23 mouse cellular contexts compared by ENCODE assay signal in genomic region chr13:15618051-15618692, GRCm38 (mm10).
DNase-seq lines count a peak whose midpoint lies in the region; ATAC-seq and TF ChIP-seq lines count a peak whose summit lies in the region.
"Had no signal": no experiment of that assay in that cellular context is flagged by ENCODE, and none has a peak within 500 bp of the region (broad histone marks: within the 10 kb centered on the region; RNA-seq: fewer than 3 reads in every experiment).

No protein-coding gene starts in this region.

- TF ChIP-seq EP300 in liver, postnatal 0 days (IDR thresholded peaks at IDR 0.05; ENCODE audit: low read depth): no peak

- H3K4me1 ChIP-seq in hindbrain, embryonic 10.5 days (replicated peaks): peaks cover 78% of the 10 kb centered on the region
- H3K4me1 ChIP-seq in hindbrain, postnatal 0 days (ENCODE audit: insufficient read depth, low read length): 0 out of 2 replicates have a peak, but pooled peaks cover 5% of the 10 kb centered on the region
- peaks cover 49% of the 10 kb centered on the region for H3K4me1 ChIP-seq in midbrain, embryonic 11.5 days (ENCODE audit: control insufficient read depth, insufficient read depth, low read length)
- peaks cover 4% of the 10 kb centered on the region for H3K4me1 ChIP-seq in midbrain, postnatal 0 days (ENCODE audit: insufficient read depth, low read length)
- peaks cover 36% of the 10 kb centered on the region for H3K4me1 ChIP-seq in forebrain, embryonic 14.5 days (ENCODE audit: control insufficient read depth, insufficient read depth, low read length)
- H3K4me1 ChIP-seq in liver, postnatal 0 days (ENCODE audit: insufficient read depth): no peaks in the 10 kb centered on the region
- H3K4me1 ChIP-seq: intestine, embryonic 15.5 days; stomach, embryonic 15.5 days had no signal

- H3K36me3 ChIP-seq in hindbrain, embryonic 10.5 days: 0 out of 2 replicates have a peak, but pooled peaks cover 3% of the 10 kb centered on the region
- H3K36me3 ChIP-seq in hindbrain, postnatal 0 days (ENCODE audit: insufficient read depth, low read length): no peaks in the 10 kb centered on the region
- H3K36me3 ChIP-seq in midbrain, embryonic 11.5 days (ENCODE audit: control insufficient read depth, insufficient read depth, low read length): no peaks in the 10 kb centered on the region
- no peaks in the 10 kb centered on the region for H3K36me3 ChIP-seq in midbrain, postnatal 0 days (ENCODE audit: insufficient read depth, low read length)
- 0 out of 2 replicates have a peak, but pooled peaks cover 2% of the 10 kb centered on the region for H3K36me3 ChIP-seq in forebrain, embryonic 14.5 days (ENCODE audit: control insufficient read depth, insufficient read depth, low read length)
- no peaks in the 10 kb centered on the region for H3K36me3 ChIP-seq in liver, postnatal 0 days (replicated peaks; ENCODE audit: insufficient read depth, low read length)
- H3K36me3 ChIP-seq: intestine, embryonic 15.5 days; stomach, embryonic 15.5 days had no signal

- no peak for ATAC-seq in hindbrain, postnatal 0 days
- peak; percentile 53 for ATAC-seq in midbrain, embryonic 11.5 days (ENCODE audit: low FRiP score)
- ATAC-seq in midbrain, postnatal 0 days (ENCODE audit: low FRiP score): no peak
- peak; percentile 24; the same call in 1 of the 2 replicates for ATAC-seq in forebrain, embryonic 14.5 days
- ATAC-seq in liver, postnatal 0 days: no peak
- ATAC-seq: hindbrain, embryonic 16.5 days; intestine, embryonic 15.5 days had no signal

- no peak overlapping the region for H3K4me3 ChIP-seq in hindbrain, embryonic 10.5 days
- H3K4me3 ChIP-seq in hindbrain, postnatal 0 days (ENCODE audit: low read length): no peak overlapping the region
- H3K4me3 ChIP-seq in midbrain, embryonic 11.5 days (ENCODE audit: low read depth, low read length): no peak overlapping the region
- H3K4me3 ChIP-seq in midbrain, postnatal 0 days (ENCODE audit: low read depth, low read length): no peak overlapping the region
- no peak overlapping the region for H3K4me3 ChIP-seq in forebrain, embryonic 14.5 days (ENCODE audit: low read depth, low read length)
- no peak overlapping the region for H3K4me3 ChIP-seq in liver, postnatal 0 days (ENCODE audit: low read depth, low read length)
- H3K4me3 ChIP-seq: intestine, embryonic 15.5 days; limb, embryonic 13.5 days; stomach, embryonic 15.5 days had no signal

- H3K9ac ChIP-seq in hindbrain, postnatal 0 days (replicated peaks; ENCODE audit: low read length): no peak overlapping the region
- H3K9ac ChIP-seq in midbrain, embryonic 11.5 days (ENCODE audit: low read length): no peak overlapping the region
- no peak overlapping the region for H3K9ac ChIP-seq in midbrain, postnatal 0 days (replicated peaks; ENCODE audit: low read length, poor library complexity, severe bottlenecking)
- H3K9ac ChIP-seq in forebrain, embryonic 14.5 days (ENCODE audit: low read length): no peak overlapping the region
- no peak overlapping the region for H3K9ac ChIP-seq in liver, postnatal 0 days (replicated peaks)
- H3K9ac ChIP-seq: intestine, embryonic 15.5 days; limb, embryonic 13.5 days; stomach, embryonic 15.5 days had no signal

- no peaks in the 10 kb centered on the region for H3K9me3 ChIP-seq in hindbrain, embryonic 10.5 days
- no peaks in the 10 kb centered on the region for H3K9me3 ChIP-seq in hindbrain, postnatal 0 days (ENCODE audit: low read length)
- no peaks in the 10 kb centered on the region for H3K9me3 ChIP-seq in midbrain, embryonic 11.5 days (ENCODE audit: control insufficient read depth, low read length)
- no peaks in the 10 kb centered on the region for H3K9me3 ChIP-seq in midbrain, postnatal 0 days (ENCODE audit: low read length)
- no peaks in the 10 kb centered on the region for H3K9me3 ChIP-seq in forebrain, embryonic 14.5 days (replicated peaks; ENCODE audit: control insufficient read depth, low read length)
- H3K9me3 ChIP-seq in liver, postnatal 0 days (ENCODE audit: low read length): no peaks in the 10 kb centered on the region
- H3K9me3 ChIP-seq: intestine, embryonic 15.5 days; limb, embryonic 13.5 days; stomach, embryonic 15.5 days had no signal

- no peak overlapping the region for H3K4me2 ChIP-seq in hindbrain, postnatal 0 days (ENCODE audit: low read depth, low read length)
- H3K4me2 ChIP-seq in midbrain, embryonic 11.5 days: no peak overlapping the region
- no peak overlapping the region for H3K4me2 ChIP-seq in midbrain, postnatal 0 days (ENCODE audit: low read depth, low read length, poor library complexity, severe bottlenecking)
- H3K4me2 ChIP-seq in forebrain, embryonic 14.5 days (ENCODE audit: low read length): no peak overlapping the region
- no peak overlapping the region for H3K4me2 ChIP-seq in liver, postnatal 0 days (ENCODE audit: low read depth, low read length)
- H3K4me2 ChIP-seq: intestine, embryonic 15.5 days; limb, embryonic 13.5 days; liver, embryonic 11.5 days; stomach, embryonic 15.5 days had no signal

- H3K27me3 ChIP-seq in hindbrain, embryonic 10.5 days (ENCODE audit: insufficient read depth, poor library complexity, severe bottlenecking): 0 out of 2 replicates have a peak, but pooled peaks cover 7% of the 10 kb centered on the region
- H3K27me3 ChIP-seq in hindbrain, postnatal 0 days (ENCODE audit: insufficient read depth, low read length): no peaks in the 10 kb centered on the region
- H3K27me3 ChIP-seq in midbrain, embryonic 11.5 days (ENCODE audit: control insufficient read depth, insufficient read depth, low read length): peaks cover 6% of the 10 kb centered on the region
- no peaks in the 10 kb centered on the region for H3K27me3 ChIP-seq in midbrain, postnatal 0 days (ENCODE audit: insufficient read depth, low read length)
- no peaks in the 10 kb centered on the region for H3K27me3 ChIP-seq in forebrain, embryonic 14.5 days (replicated peaks; ENCODE audit: control insufficient read depth, insufficient read depth, low read length)
- no peaks in the 10 kb centered on the region for H3K27me3 ChIP-seq in liver, postnatal 0 days (ENCODE audit: insufficient read depth, low read length)
- H3K27me3 ChIP-seq: intestine, embryonic 15.5 days; limb, embryonic 13.5 days; stomach, embryonic 15.5 days had no signal

- TF ChIP-seq CTCF in hindbrain, postnatal 0 days (IDR thresholded peaks at IDR 0.05; ENCODE audit: low read depth): no peak
- no peak for TF ChIP-seq CTCF in midbrain, postnatal 0 days (IDR thresholded peaks at IDR 0.05)
- TF ChIP-seq CTCF in liver, postnatal 0 days (IDR thresholded peaks at IDR 0.05; ENCODE audit: low read depth): no peak

- peak overlapping the region; percentile 66; the same call in 1 of the 2 replicates for H3K27ac ChIP-seq in hindbrain, embryonic 10.5 days
- no peak overlapping the region for H3K27ac ChIP-seq in hindbrain, postnatal 0 days
- H3K27ac ChIP-seq in midbrain, embryonic 11.5 days (ENCODE audit: low read depth, low read length): peak overlapping the region; percentile 7; the same call in 1 of the 2 replicates
- no peak overlapping the region for H3K27ac ChIP-seq in midbrain, postnatal 0 days (ENCODE audit: low read depth, low read length)
- H3K27ac ChIP-seq in forebrain, embryonic 14.5 days (ENCODE audit: low read depth, low read length): no peak overlapping the region
- no peak overlapping the region for H3K27ac ChIP-seq in liver, postnatal 0 days (ENCODE audit: low read depth)
- H3K27ac ChIP-seq: intestine, embryonic 15.5 days; limb, embryonic 13.5 days; stomach, embryonic 15.5 days had no signal

- no peak for DNase-seq in hindbrain, embryonic 10.5 days (ENCODE audit: low spot score)
- no peak for DNase-seq in hindbrain, postnatal 0 days (ENCODE audit: low spot score)
- DNase-seq in midbrain, embryonic 11.5 days (ENCODE audit: low spot score, missing footprints): no peak
- DNase-seq in midbrain, postnatal 0 days (ENCODE audit: low spot score): no peak
- DNase-seq in forebrain, embryonic 14.5 days (ENCODE audit: low spot score): peak; percentile 39
- no peak for DNase-seq in liver, postnatal 0 days
- DNase-seq: adrenal gland, adult 2 months; adrenal gland, postnatal 36 days; B cell, adult 2 months; cerebellum, adult 2 months; cerebellum, postnatal 14 days; gastrocnemius, postnatal 14 days; heart, postnatal 14 days; kidney, adult 9 months; kidney, postnatal 4 days; lung, postnatal 36 days; retina, postnatal 1 day; right cerebral cortex, postnatal 14 days had no signal

- 61% methylated on average over 5 of the region's 5 CpGs for WGBS in hindbrain, embryonic 10.5 days
- WGBS in hindbrain, postnatal 0 days: 57% methylated on average over 5 of the region's 5 CpGs
- WGBS in midbrain, embryonic 11.5 days: 20% methylated on average over 5 of the region's 5 CpGs
- 42% methylated on average over 5 of the region's 5 CpGs for WGBS in midbrain, postnatal 0 days
- 24% methylated on average over 5 of the region's 5 CpGs for WGBS in forebrain, embryonic 14.5 days
- 57% methylated on average over 5 of the region's 5 CpGs for WGBS in liver, postnatal 0 days (ENCODE audit: insufficient replicate concordance)

Comparison
In these comparisons a context has a peak if more than half of its experiments do, and no peak if none do; other contexts are left out.
1. H3K27ac ChIP-seq: peak in hindbrain, embryonic 10.5 days (single experiment) and midbrain, embryonic 11.5 days (single experiment); none in hindbrain, postnatal 0 days (single experiment), midbrain, postnatal 0 days (single experiment), forebrain, embryonic 14.5 days (single experiment) and liver, postnatal 0 days (single experiment).
2. ATAC-seq: peak in midbrain, embryonic 11.5 days (single experiment) and forebrain, embryonic 14.5 days (single experiment); none in hindbrain, postnatal 0 days (single experiment), midbrain, postnatal 0 days (single experiment) and liver, postnatal 0 days (single experiment).